Mouse (Mus musculus) spleen, embryonic (tissue): ENCODE results near the gene Srp68.

ENCODE experiments used
- CTCF ChIA-PET: fragments of 350-600 bp; sonication (Branson Sonifier 250); formaldehyde crosslinking; loops from one replicate; lab custom pipeline; 2022; lab: Charles Lee

The Srp68 gene

DNA sequence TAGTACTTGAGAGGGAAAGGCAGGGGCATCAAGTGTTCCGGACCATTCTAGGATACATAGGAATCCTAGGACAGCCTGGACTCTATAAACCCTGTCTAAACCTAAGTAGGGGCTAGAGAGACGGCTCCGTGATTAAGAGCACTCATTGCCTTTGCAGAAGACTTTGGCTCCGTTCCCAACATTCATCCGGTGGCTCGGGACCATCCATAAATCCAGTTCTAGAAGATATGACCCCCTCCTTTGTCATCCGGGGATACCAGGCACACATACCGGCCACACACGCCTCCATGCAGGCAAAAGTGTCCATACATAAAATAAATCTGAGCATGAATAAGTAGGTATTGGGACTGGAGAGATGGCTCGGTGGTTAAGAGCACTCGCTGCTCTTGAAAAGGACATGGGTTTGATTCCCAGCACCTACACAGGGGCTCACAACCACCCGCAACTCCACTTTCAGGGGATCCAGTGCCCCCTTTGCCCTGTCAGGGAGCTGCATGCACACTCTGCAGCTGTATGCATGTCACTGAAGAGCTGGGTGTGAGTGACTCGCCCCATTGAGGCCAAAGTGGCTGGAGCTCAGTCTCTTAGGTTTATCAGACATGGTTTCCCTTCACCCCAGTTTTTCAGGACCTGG is 60.0 kb downstream of the Srp68 start:
- CTCF ChIA-PET, result no interaction called here

DNA sequence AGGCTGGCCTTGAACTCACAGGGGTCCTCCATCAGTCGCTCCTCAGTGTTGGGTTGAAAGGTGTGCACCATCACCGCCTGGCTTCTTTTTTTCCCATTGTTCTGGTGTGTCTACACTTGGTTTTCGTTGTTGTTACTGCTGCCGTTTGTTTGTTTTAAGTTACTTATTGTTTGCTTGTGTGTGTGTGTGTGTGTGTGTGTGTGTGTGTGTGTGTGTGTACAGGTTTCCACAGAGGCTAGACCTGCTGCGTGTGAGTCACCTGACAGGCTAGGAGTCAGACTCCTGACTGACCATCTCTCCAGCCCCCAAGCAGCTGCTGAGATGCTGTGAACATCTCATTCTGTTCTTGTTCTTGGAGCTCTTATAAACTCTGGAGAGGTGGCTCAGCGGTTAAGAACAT is 61.2 kb downstream of the Srp68 start:
- CTCF ChIA-PET, result no interaction called here

DNA sequence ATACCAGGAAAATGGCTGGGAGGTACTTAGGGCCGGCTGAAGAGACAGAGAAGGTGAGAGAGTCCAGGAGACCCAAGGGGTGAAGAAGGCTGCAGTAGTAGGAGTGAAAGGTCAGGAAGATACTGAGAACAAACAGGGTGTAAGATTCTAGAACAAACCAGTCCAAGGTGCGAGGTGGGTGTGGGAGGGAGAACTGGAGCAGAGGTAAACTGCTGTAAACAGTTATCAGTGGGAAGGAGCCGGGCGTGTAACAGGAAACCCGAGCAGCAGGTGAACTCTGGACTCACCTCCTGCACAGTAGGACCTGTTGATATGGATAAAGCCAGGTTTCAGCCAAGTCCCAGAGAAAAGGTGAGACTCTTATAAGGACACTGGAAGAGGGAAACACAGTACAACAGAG is 63.3 kb downstream of the Srp68 start:
- CTCF ChIA-PET, result interaction anchor here (0.7 kb wide), 1 partner anchor 39 kb away, joined by 3 read pairs; no protein-coding TSS in a partner anchor

DNA sequence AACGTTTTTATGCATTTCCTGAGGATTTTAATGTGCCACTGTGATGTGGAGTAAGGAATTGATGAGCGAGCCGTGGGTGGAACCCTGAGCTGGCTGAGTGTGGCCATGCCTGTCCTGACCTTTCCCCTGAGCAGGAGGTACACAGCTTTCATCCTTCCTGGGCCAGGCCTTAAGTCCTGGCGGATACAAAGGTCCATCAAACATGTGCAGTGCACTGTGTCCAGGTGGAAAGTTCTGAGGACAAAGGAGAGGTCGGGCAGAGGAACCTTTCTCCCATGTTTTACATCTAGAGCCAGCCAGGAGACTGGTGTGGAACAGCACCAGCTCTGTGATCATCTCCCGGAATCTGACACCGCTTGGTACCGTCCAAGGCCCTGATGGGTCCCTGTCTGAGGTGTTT is 64.8 kb downstream of the Srp68 start:
- CTCF ChIA-PET, result no interaction called here

DNA sequence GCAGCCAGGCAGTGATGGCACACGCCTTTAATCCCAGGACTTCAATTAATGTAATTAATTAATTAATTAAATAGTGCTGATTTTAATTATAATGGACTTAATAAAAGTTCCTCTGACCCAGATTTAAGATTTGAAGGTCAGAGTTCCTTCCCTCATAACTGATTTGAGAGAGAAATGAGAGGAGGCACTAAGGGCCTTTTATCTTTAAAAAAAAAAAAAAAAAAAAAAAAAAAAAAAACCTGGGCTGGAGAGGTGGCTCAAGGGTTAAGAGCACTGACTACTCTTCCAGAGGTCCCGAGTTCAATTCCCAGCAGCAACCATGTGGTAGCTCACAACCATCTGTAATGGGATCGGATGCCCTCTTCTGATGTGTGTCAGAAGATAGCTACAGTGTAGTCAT is 65.4 kb downstream of the Srp68 start:
- CTCF ChIA-PET, result no interaction called here

DNA sequence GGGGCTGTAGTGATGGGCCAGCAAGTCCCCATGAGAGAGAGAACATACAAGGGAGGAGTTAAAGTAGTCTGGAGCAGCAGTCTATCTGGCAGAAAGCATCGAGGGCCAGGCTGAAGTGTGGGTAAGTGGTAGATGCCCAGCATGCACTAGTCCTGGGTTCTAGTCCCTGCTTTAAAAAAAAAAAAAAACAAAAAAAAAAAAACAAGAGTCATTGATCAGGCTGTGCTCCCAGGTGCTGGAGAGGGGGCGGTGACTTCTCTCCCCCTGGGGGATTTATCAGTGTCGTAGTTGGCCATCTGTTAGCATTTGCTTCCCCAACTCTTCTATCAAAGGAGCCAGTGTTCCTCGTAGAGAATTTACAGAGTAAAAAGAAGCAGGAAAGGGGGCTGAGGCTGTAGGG is 67.3 kb downstream of the Srp68 start:
- CTCF ChIA-PET, result no interaction called here

DNA sequence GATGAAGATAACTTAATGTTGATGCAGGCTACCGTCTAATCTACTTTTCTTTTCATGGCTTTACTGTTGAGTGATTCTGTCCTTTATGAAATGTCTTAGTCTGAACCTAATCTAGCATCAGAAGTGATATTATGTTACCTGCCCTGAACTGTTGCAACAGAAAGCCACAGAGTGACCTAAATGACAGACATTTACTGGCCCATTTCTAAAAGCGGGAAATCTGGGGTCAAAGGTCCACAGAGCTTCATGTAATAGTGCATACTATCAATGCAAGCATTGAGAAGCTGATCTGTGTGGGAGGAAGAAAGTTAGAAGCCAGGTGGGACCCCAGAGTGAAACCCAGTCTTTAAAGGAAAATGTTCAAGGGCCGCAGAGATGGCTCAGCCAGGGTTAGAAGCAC is 70.9 kb downstream of the Srp68 start:
- CTCF ChIA-PET, result interaction anchor here (0.7 kb wide), 1 partner anchor 194 kb away, joined by 3 read pairs; no protein-coding TSS in a partner anchor

DNA sequence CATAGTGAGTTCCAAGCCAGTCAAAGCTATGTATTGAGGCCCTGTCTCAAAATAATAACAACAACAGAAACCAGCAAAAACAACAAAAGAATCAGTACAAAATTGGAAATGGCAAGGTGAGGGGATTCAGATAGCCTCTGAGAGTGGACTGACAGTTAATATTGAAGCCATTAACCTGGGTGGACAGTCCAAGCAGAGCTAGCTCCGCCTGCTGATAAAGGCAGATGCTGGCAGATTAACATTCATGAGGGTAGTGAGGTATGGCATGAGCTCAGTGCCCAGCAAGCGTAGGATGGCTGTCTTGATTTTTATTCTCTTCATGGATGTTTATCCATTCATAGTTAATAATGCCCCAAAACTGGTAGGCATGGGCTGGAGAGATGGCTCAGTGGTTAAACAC is 72.9 kb downstream of the Srp68 start:
- CTCF ChIA-PET, result no interaction called here

DNA sequence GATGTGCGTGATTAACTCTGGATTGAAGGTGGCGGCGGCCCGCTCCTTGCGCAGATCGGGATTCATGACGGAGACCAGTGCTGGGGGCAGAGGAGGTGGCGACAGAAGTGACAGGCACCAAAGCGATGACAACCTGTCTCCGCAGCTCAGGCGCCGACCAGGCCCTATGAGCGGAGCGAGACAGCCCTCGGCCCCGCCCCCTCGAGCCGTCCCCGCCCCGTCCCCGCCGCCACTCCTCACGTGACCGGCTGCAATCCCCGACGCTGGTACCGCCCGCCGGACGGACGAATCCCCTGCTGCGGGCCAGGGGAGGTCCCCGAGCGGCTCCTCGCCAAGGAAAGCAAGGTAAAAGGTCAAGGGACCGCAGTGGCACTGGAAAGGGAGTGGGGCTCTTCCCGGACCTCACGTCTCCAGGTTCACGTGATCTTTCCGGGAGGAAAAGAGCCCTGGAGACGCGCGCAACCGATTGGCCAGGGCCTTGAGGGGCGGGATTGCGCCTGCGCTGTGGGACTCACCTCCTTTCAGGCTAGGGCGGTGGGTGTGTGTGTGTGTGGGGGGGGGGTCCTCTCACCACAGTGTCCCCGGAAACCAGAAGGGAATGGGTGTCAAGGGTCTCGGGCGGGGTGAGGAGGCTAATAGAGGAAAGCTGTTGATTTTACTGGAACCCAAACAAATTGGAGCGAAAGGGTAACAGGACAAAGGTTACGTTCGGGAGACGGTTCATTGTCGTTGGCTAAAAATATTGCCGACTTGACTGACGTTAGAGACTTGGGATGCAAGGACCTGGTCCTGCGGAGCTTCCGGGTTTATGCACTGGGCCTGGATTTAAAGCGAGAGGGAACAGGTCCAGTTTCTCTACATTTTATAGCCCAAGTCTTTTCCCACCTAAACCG is 75.1 kb downstream of the Srp68 start, which contains the start of the genes Ten1 and Acox1:
Ten1 (plus strand) TSS at position 217 of the 893 bp plus-strand sequence.
Acox1 (minus strand) TSS at position 407 of the 893 bp plus-strand sequence.
- CTCF ChIA-PET, result interaction anchor here (0.7 kb wide), 2 partner anchors 103 to 500 kb away, joined by 3 read pairs; no protein-coding TSS in a partner anchor

DNA sequence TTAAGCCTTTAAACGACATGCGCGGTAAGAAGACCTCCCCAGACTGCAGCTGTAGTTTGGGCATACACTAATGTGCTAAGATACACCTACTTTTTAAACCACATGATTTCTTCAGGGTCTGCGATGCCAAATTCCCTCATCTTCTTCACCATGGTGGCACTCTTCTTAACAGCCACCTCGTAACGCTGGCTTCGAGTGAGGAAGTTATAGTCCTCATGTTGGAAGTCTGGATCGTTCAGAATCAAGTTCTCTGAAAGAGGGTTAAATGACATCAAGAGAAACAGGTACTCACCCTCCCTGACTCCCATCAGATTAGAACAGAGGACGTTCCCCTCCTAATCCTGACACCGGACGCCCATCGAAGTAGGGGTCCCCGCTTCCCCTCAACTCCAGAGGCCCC is 75.9 kb downstream of the Srp68 start:
- CTCF ChIA-PET, result no interaction called here

DNA sequence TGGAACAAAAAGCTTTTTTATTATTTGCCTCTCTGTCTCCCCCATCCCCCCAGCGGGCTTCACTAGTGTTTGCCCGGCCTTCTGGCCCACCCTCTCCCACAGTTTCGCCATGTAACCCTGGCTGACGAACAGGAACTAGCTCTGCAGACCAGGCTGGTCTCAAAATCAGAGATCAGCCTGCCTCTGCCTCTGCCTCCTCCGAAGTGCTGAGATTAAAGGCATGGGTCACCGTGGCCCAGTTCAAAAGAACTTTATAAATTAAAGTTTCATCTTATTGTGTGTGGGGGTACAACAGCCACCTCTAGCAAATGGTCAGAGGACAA is 76.5 kb downstream of the Srp68 start:
- CTCF ChIA-PET, result no interaction called here

DNA sequence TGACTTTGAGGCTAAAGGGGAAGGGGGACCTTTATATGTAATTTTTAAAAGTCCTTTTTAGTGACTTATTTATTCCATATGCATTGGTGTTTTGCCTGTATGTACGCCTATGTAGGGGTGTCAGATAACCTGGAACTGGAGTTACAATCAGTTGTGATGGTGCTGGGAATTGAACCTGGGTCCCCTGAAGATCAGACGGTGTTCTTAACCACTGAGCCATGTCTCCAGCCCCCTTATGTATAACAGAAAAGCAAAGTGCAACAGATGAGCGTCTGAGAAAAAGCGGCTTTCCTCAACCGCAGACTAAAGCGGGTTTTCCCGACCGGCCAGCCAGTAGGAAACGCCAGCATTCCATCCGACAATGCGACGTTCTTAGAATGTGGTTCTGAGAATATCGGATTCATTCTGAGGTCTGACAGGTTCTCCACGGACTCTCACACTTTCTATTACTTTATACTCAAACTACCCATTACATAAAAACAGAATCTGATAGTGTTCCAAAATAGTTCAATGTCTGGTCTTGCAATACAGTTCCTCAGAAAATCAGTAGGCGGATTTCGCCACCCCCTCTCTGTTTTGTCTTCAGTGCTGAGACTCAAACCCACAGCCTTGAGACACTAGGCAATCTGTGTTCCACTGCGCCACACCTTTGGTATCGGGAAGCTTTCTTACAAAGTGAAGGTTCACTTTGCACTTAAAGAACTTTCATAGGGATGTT is 77.0 kb downstream of the Srp68 start:
- CTCF ChIA-PET, result no interaction called here

DNA sequence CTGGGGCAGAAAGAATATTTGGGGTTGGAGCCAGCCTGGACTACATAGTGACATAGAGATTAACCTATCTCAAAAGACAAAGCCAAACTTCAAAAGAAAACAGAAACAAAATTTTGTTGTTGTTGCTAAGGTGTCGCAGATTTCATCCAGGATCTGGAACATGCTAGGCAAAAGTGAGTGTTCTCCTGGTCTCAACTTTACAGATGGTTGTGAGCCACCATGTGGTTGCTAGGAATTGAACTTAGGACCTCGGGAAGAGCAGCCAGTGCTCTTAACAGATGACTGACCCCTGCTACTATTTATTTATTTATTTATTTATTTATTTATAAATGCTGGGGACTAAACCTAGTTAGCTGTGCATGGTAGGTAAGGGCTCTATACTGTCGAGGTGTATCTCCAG is 77.7 kb downstream of the Srp68 start:
- CTCF ChIA-PET, result no interaction called here

DNA sequence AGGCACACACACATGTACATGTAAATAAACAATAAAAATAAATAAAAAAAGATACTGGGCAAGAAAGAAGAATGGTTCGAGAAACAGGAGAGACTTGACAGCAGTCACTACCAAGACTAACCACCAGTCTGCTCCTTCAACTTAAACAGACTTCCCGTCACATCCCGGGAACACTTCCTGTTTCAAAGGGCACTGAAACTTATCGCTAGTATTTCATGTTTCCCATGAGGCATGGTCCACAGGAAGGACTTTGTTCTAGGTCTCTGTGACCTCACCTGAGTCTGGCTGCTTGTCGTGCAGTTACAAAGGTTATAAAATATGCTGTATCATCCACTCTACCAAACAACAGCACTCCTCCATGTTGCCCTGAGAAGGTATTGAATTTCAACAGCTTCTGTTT is 78.8 kb downstream of the Srp68 start:
- CTCF ChIA-PET, result no interaction called here
